Mouse (Mus musculus) ES-E14 (cell line): Measurements from ENCODE around the gene Pex19.

Source experiments
- CHD2 ChIP-seq: IDR thresholded peaks from 2 replicates; pipeline ENCODE4 v1.6.1; 2014; ENCODE audit warnings: mild to moderate bottlenecking, low read depth, low read length, inconsistent platforms
- HCFC1 ChIP-seq: IDR thresholded peaks from 2 replicates; pipeline ENCODE4 v1.6.1; 2012; ENCODE audit warnings: low read length, inconsistent platforms, borderline replicate concordance; ENCODE audit not compliant: insufficient read depth
- MAFK ChIP-seq: IDR thresholded peaks from 2 replicates; pipeline ENCODE4 v1.6.1; 2014; ENCODE audit warnings: mild to moderate bottlenecking, low read depth, low read length, inconsistent platforms; ENCODE audit not compliant: insufficient read depth
- ZC3H11A ChIP-seq: IDR thresholded peaks from 2 replicates; pipeline ENCODE4 v1.6.1; 2012; ENCODE audit warnings: low read depth, mild to moderate bottlenecking, inconsistent platforms, low read length, borderline replicate concordance
- ZNF384 ChIP-seq: IDR thresholded peaks from 2 replicates; pipeline ENCODE4 v1.6.1; 2012; ENCODE audit warnings: low read depth, low read length, inconsistent platforms

- TF ChIP-seq ZNF384: no peak
- no peak for TF ChIP-seq ZC3H11A
- TF ChIP-seq HCFC1: no peak
- TF ChIP-seq CHD2: no peak
- TF ChIP-seq MAFK: no peak
These were observed 35.5 kb downstream of the Pex19 start for GRCm38 (mm10) chr1:172162009-172162408.
